Mouse (Mus musculus) gastrocnemius, adult 2 months (tissue): ENCODE measurements around the gene Galnt12. TPM values are rescaled to one million over a fixed set of nuclear protein-coding genes. Genes with fewer than 3 reads are reported as not detected.

Experiments
- DNase-seq: peaks from one replicate; pipeline ENCODE4 v3.0.0; 2022
- H3K27ac ChIP-seq: fragments of 200-600 bp; 2 replicates; pipeline ENCODE4 v1.8.1; 2022; ENCODE audit warnings: mild to moderate bottlenecking
- H3K4me3 ChIP-seq: fragments of 200-600 bp; 2 replicates; pipeline ENCODE4 v1.8.1; 2022; ENCODE audit warnings: mild to moderate bottlenecking, moderate library complexity
- CTCF ChIP-seq: fragments of 200-600 bp; IDR thresholded peaks from 2 replicates; pipeline ENCODE4 v1.8.1; 2022; ENCODE audit warnings: antibody characterized with exemption, mild to moderate bottlenecking, moderate library complexity
- intact Hi-C: fragments of 180-260 bp; cut with DNase I; formaldehyde crosslinking; loops from one replicate; pipeline ENCODE4 v1.15.1; 2025
- total RNA-seq, 2 experiments: library from RNA; stranded (reverse); gene quantifications; 2 replicates each; pipeline ENCODE4 v1.2.3; 2021

Gene Galnt12
- total RNA-seq, 2 experiments from 2014 or later = 0.17 TPM; not detected in 1

DNA sequence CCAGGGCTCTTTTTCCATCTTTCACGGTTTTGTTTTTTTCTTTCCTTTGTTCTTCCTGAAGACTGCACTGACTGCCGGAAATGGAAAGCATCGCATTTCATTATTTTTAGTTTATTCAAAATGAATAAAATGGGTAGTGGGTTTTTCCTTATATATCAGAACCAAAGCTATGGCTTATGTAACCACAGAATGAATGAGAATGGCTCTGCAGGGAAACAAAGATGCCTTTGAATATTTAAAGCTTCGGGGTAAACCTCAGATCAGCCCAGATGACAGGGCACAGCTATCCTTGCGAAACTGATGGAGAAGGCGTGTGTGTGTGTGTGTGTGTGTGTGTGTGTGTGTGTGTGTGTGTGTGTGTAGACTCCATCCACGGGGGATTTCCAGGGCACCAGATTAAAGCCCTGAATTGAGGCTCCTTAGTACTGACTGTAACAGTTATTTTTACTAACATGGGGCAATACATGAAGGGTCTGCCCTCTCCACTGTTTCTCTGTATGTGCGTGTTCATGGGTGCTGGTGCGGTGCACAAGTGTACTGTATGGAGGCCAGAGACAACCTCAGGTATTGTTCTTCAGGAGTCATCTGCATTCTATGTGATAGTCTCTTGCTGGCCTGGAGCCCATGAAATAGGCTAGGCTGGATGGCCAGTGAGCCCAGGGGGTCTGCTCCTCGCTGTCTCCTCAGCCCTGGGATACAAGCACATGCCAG lies 49.9 kb downstream of the Galnt12 start:
- TF ChIP-seq CTCF = no peak
- DNase-seq = no peak
- intact Hi-C loops = no loop called here
- H3K27ac ChIP-seq = no peak overlapping the region
- no peak overlapping the region for H3K4me3 ChIP-seq

- TF ChIP-seq CTCF = no peak
- no peak overlapping the region for H3K27ac ChIP-seq
- H3K4me3 ChIP-seq = no peak overlapping the region
- intact Hi-C loops = no loop called here
- no peak for DNase-seq
Measured at GRCm38 (mm10) chr4:47143849-47144248, 52.1 kb downstream of the Galnt12 start.

DNA sequence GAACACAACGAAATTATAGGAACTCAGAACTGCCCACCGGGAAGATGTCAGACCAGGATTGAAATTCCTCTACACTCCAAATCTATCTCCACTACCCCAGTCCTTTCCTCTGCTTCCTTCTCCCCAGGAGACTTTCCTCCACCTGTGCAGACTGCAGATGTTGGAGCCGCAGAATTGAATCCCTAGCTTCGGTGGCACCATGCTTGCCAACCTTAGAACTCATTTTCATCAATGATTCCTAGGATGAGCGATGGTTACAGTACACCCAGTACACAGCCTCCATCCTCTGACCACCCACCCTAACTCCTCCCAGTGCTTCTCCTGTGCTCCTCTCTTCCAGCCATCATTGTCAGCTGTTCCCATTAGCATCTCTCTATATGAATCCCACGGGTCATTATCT lies 53.6 kb downstream of the Galnt12 start:
- no peak for DNase-seq
- no peak overlapping the region for H3K4me3 ChIP-seq
- H3K27ac ChIP-seq = no peak overlapping the region
- TF ChIP-seq CTCF = no peak
- intact Hi-C loops = no loop called here

DNA sequence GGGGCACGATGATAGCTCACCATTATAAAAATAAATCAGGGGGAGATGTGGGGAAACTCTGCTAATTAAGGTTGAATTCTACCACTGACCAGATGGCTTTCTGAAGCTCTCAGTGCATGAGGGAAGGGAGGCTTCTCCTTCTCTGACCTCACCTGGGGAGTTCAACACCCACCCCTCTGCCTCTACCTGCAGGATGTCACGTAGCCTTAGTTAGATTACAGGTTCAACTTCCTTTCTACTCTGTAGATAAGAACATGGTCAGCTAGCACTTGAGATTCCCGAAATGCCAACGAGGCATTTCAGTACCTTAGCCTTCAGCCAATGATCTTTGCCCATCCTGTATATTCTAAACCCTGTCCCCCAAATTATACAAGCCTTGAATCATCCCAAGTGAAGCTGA lies 54.9 kb downstream of the Galnt12 start:
- intact Hi-C loops = no loop called here
- no peak for TF ChIP-seq CTCF
- Histone ChIP-seq H3K27ac (no peak overlapping the region), H3K4me3 (no peak overlapping the region)
- no peak for DNase-seq

- no peak overlapping the region for H3K4me3 ChIP-seq
- intact Hi-C loops = no loop called here
- DNase-seq = peak; percentile 32
- peak overlapping the region; percentile 62 for H3K27ac ChIP-seq
- no peak for TF ChIP-seq CTCF
Measured at GRCm38 (mm10) chr4:47149963-47150362, 58.3 kb downstream of the Galnt12 start.

DNA sequence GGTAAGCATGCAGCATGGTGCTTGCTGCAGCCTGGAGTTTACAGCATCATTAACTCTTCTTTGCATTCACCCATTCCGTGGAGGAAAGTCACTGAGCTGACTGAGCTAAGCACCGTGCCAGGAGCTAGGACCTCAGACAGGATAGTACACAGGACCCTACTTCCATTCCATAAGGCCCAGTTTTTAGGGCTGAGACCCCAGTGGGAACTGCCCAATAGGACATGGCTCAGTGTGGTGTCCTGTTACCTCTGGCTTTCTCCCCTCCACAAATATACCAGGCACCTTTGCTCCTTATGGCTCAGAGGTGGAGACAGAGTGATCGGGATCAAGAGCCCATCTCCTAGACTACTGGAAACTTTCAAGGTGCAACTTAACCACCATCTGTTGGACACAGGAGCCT lies 59.1 kb downstream of the Galnt12 start:
- Histone ChIP-seq H3K4me3 (no peak overlapping the region), H3K27ac (peak overlapping the region; percentile 66)
- no peak for DNase-seq
- TF ChIP-seq CTCF = no peak
- intact Hi-C loops = no loop called here

GRCm38 (mm10) chr4:47151553-47152183 lies 60.0 kb downstream of the Galnt12 start:
- peak; percentile 52 for DNase-seq
- H3K27ac ChIP-seq = peak overlapping the region; percentile 66
- no peak overlapping the region for H3K4me3 ChIP-seq
- intact Hi-C loops = no loop called here
- no peak for TF ChIP-seq CTCF

DNA sequence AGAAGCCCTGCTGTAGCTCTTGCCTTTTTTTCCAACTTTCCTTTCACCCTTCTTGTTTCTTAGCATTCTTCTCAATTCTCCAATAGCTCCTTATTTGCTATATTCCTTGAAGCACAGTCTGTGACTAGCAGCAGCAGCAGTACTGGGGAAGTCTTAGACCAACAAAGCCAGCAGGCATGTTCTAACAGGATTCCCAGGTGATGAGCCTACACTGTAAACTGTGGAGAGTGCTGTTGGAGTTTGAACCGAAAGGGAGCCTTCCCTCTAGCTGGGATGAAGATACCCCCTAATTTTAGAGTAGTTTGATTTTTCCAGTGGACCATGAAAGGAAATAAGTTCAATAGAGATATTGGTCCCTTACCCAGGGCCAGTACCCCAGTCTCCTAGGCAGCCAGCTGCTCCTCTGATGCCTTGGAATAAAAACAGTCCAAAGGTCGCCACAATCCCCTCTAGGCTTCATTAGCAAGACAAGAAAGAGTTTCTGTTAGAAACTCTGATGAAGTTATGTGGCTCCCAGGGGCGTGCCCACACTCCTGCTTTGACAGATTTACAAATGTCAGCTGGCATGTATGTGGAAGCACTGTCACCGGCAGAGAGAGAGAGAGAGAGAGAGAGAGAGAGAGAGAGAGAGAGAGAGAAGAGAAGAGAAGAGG lies 69.5 kb downstream of the Galnt12 start:
- intact Hi-C loops = no loop called here
- H3K4me3 ChIP-seq = no peak overlapping the region
- TF ChIP-seq CTCF = no peak
- DNase-seq = no peak
- H3K27ac ChIP-seq = no peak overlapping the region

DNA sequence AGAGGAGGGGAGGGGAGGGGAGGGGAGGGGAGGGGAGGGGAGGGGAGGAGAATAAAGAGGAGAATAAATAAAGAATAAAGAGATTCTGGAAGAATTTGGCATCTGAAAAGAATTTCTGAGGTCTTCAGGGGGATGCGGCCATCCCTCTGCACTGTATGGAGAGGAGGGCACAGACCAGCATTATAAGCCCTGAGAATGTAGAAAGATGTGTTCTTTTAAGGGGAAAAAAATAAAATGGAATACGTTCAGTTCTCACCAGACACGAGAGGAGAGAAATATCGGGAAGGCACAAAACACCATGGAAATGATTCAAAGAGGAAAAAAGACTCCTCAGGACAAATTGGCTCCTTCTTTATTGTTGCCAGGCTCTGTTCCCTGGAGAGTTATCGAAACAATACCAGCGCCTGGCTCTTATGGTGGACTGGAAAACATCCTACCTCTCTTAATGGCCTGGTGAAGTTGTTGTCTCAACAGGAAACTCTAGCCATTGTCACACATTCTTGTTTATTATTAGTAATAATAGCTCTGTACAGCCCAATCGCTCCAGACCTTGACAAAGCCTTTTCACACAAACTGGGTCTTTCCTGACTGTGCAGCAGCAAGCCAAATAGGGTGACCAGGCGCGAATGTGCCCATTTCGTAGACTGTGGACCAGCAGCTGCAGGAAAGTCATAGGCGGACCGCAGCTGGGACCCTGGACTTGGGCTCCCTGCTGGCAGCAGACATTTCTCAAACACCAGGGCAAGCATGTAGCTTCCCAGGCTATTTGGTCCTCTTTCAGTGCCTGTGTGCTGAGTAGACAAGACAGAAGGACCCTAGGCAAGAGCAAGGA lies 70.3 kb downstream of the Galnt12 start:
- no peak for TF ChIP-seq CTCF
- no peak overlapping the region for H3K4me3 ChIP-seq
- H3K27ac ChIP-seq = peak overlapping the region; percentile 5; the same call in 1 of the 2 replicates
- intact Hi-C loops = no loop called here
- no peak for DNase-seq

DNA sequence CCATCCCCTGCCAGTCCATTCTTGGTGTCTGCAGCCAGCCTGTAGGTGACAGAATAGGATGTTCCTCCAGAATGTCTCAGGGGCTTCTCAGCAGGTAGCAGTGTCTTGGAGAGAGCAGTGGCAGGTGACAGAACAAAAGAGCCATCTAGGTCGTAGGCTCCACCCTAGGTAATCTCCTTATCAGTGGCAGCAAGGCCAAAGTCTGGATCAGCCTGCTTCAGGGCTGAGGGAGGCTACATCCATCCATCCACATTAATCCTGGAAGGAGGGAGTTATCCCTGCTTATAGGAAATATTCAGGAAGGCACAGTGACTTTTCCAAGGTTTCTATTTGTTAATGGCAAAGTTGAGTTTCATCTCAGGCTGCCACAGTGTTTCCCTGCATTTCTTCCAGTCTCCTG lies 80.6 kb downstream of the Galnt12 start:
- Histone ChIP-seq H3K27ac (no peak overlapping the region), H3K4me3 (no peak overlapping the region)
- no peak for DNase-seq
- no peak for TF ChIP-seq CTCF
- intact Hi-C loops = no loop called here

Other genes with a start within 250 kb of the Galnt12 start
- under 1 TPM; 0.06 to 0.10 TPM for gene Gabbr2, start 100.0 kb upstream of the Galnt12 start, total RNA-seq
- gene Anks6, start 34.5 kb upstream of the Galnt12 start, total RNA-seq = 1 to 10 TPM; 1.4 to 1.8 TPM
- 10 to 100 TPM; 19.5 to 37.8 TPM for gene Col15a1, start 116.3 kb downstream of the Galnt12 start, total RNA-seq